Mouse (Mus musculus): ENCODE data around the gene Nif3l1. TPM values are rescaled to one million over a fixed set of nuclear protein-coding genes. Genes with fewer than 3 reads are reported as not detected.

Nif3l1 gene
- total RNA-seq, 2 experiments from 2014 or later, result 15.6 to 19.1 TPM

DNA sequence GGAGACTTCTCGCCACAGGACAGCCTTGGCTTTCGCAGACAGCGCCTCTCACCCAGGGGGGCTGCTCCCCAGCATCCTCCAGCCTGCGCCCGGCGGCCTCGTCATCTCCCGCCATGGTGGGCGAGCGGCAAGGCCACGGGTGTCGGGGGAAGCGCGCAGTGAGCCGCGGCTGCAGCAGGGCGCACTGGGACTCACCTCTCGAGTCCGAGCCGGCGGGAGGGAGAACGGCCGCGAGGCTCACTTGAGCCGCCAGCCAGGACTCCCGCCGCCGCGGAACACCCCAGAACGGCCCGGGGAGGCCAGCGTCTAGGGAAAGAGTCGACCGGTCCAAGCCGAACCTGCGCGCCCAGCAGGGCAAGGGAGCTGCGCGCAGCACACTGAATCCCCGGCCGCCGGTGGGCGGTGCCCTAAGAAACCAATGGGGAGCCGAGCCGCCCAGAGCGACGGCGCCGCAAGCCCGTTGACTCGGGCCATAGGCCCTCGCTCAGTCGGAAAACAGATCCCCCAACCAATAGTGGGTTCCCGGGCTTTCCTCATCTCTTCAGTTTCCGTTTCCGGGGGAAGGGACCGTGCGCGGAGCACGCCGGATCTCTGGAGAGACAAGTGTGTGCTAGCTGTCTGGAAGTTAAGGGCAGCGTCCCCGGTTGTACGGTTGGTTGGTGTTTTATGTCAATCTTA, 59.8 kb downstream of the Nif3l1 start, which contains the start of gene Orc2:
Gene Orc2 (minus strand): TSS at position 533 of the 678 bp plus-strand sequence.
- DNase-seq (ENCODE audit: extremely low spot score in 1 of 2, low spot score in 2 of 2), result peak; percentile 91 to 93
- H3K4me3 ChIP-seq, result peak within 1 kb of the TSS; percentile 86
- intact Hi-C loops (cut with DNase I), result loop anchor here (2.0 to 10.0 kb wide), 3 partner anchors 60 to 233 kb away; partner anchors contain the start of genes Als2cr12, Nif3l1 and Ppil3
- H3K27ac ChIP-seq, result peak within 1 kb of the TSS; percentile 73
- TF ChIP-seq CTCF (IDR thresholded peaks at IDR 0.05), result no peak; the same call in 1 of the 2 replicates

DNA sequence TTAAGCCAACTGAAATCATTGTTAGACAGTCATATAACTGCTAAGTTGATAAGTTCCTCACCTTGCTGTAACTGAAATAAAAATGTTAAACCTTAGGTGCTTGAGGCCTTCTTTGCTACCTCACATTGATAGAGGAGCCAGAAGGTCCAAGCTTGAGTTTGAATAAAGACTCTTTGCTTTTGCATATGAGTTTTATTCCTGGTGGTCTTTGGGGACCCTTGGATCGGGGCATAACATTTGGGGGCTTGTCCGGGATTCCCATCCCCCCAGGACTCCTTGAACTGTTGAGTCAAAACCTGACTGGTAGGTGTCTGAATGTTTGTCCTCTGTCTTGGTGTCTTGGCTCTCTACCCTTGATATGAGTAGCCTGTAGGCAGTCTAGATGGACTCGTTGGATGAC, 62.3 kb downstream of the Nif3l1 start:
- no peak overlapping the region for H3K27ac ChIP-seq
- no peak overlapping the region for H3K4me3 ChIP-seq
- DNase-seq (ENCODE audit: extremely low spot score in 1 of 2, low spot score in 2 of 2), result no peak
- intact Hi-C loops (cut with DNase I), result loop anchor here (10.0 kb wide), 1 partner anchor 188 kb away; the partner anchor contains the start of gene Als2cr12
- TF ChIP-seq CTCF (IDR thresholded peaks at IDR 0.05), result no peak

Other genes starting within 250 kb of the Nif3l1 start
- gene Aox4, start 234.8 kb upstream of the Nif3l1 start, total RNA-seq (2021), result 1 to 10 TPM; 4.0 to 5.9 TPM
- under 1 TPM in 1 of 2 experiments, not detected in 1; 0.05 TPM for gene Aox2, start 166.8 kb upstream of the Nif3l1 start, total RNA-seq (2021)
- 100 to 1,000 TPM; 137 to 146 TPM for gene Bzw1, start 52.3 kb upstream of the Nif3l1 start, total RNA-seq (2021)
- gene Clk1, start 21.1 kb upstream of the Nif3l1 start, total RNA-seq (2021), result 100 to 1,000 TPM; 119 to 134 TPM
- gene Ppil3, start 335 bp downstream of the Nif3l1 start, total RNA-seq (2021), result 10 to 100 TPM; 23.1 to 25.9 TPM
- gene Orc2, start 60.0 kb downstream of the Nif3l1 start, total RNA-seq (2021), result 10 to 100 TPM; 29.1 to 30.2 TPM
- 100 to 1,000 TPM; 133 to 146 TPM for gene Fam126b, start 141.2 kb downstream of the Nif3l1 start, total RNA-seq (2021)
- gene Ndufb3, start 141.2 kb downstream of the Nif3l1 start, total RNA-seq (2021), result 100 to 1,000 TPM; 109 to 114 TPM